Mouse (Mus musculus): ENCODE measurements around the gene Ms4a1.
A peak's percentile ranks its signal among the peaks of the same experiment; 100 is the strongest.
"Not testable (repeated sequence)": the region's sequence is repeated elsewhere in the genome, so short reads cannot be mapped to it uniquely, and the experiment has no call there.

The Ms4a1 gene

GRCm38 (mm10) chr19:11266052-11266845, at the start of gene Ms4a1:
Ms4a1 (minus strand) TSS chr19:11266241.
- DNase-seq (ENCODE audit: low read depth, low spot score): no peak

- DNase-seq (ENCODE audit: low read depth, low spot score): no peak
Observed at GRCm38 (mm10) chr19:11314354-11314753, 48.3 kb upstream of the Ms4a1 start, which contains the start of gene Ms4a14. Ms4a14 (minus strand) TSS chr19:11314454.

GRCm38 (mm10) chr19:11308888-11309287, 42.8 kb upstream of the Ms4a1 start:
- no peak for DNase-seq (ENCODE audit: low read depth, low spot score)

GRCm38 (mm10) chr19:11299529-11299928, 33.5 kb upstream of the Ms4a1 start:
- DNase-seq (ENCODE audit: low read depth, low spot score): not testable (repeated sequence)

GRCm38 (mm10) chr19:11298939-11299338, 32.9 kb upstream of the Ms4a1 start:
- no peak for DNase-seq (ENCODE audit: low read depth, low spot score)

GRCm38 (mm10) chr19:11293616-11294015, 27.6 kb upstream of the Ms4a1 start:
- not testable (repeated sequence) for DNase-seq (ENCODE audit: low read depth, low spot score)

- peak; percentile 12 for DNase-seq (ENCODE audit: low read depth, low spot score)
Observed at GRCm38 (mm10) chr19:11292990-11293389, 26.9 kb upstream of the Ms4a1 start.

GRCm38 (mm10) chr19:11283773-11284172, 17.7 kb upstream of the Ms4a1 start, which contains the start of gene Ms4a5:
Ms4a5 (minus strand) TSS chr19:11283873.
- DNase-seq (ENCODE audit: low read depth, low spot score): no peak

GRCm38 (mm10) chr19:11280223-11280622, 14.2 kb upstream of the Ms4a1 start:
- no peak for DNase-seq (ENCODE audit: low read depth, low spot score)

GRCm38 (mm10) chr19:11276431-11276830, 10.4 kb upstream of the Ms4a1 start:
- DNase-seq (ENCODE audit: low read depth, low spot score): no peak

GRCm38 (mm10) chr19:11266956-11267355, 915 bp upstream of the Ms4a1 start:
- no peak for DNase-seq (ENCODE audit: low read depth, low spot score)

GRCm38 (mm10) chr19:11264602-11265185, 1.3 kb downstream of the Ms4a1 start:
- DNase-seq (ENCODE audit: low read depth, low spot score): no peak

- DNase-seq (ENCODE audit: low read depth, low spot score): no peak
Observed at GRCm38 (mm10) chr19:11263549-11263948, 2.5 kb downstream of the Ms4a1 start.

GRCm38 (mm10) chr19:11262932-11263331, 3.1 kb downstream of the Ms4a1 start:
- DNase-seq (ENCODE audit: low read depth, low spot score): not testable (repeated sequence)

- DNase-seq (ENCODE audit: low read depth, low spot score): no peak
Observed at GRCm38 (mm10) chr19:11261522-11261921, 4.5 kb downstream of the Ms4a1 start.

GRCm38 (mm10) chr19:11244230-11244629, 21.8 kb downstream of the Ms4a1 start:
- DNase-seq (ENCODE audit: low read depth, low spot score): peak; percentile 7

- DNase-seq (ENCODE audit: low read depth, low spot score): no peak
Observed at GRCm38 (mm10) chr19:11242560-11242959, 23.5 kb downstream of the Ms4a1 start.

GRCm38 (mm10) chr19:11235820-11236219, 30.2 kb downstream of the Ms4a1 start:
- DNase-seq (ENCODE audit: low read depth, low spot score): no peak

GRCm38 (mm10) chr19:11234921-11235735, 30.9 kb downstream of the Ms4a1 start:
- no peak for DNase-seq (ENCODE audit: low read depth, low spot score)

- no peak for DNase-seq (ENCODE audit: low read depth, low spot score)
Observed at GRCm38 (mm10) chr19:11234244-11234643, 31.8 kb downstream of the Ms4a1 start.

- no peak for DNase-seq (ENCODE audit: low read depth, low spot score)
Observed at GRCm38 (mm10) chr19:11232348-11232747, 33.7 kb downstream of the Ms4a1 start, which contains the start of gene Ms4a12. Ms4a12 (minus strand) TSS chr19:11232448.

All from brain, adult 2 months (tissue).